Mouse (Mus musculus) lung, adult 2 months (tissue): ENCODE data around the gene Asb10.

Experiments used
- CTCF ChIP-seq: fragments of 200-500 bp; IDR thresholded peaks from 2 replicates; pipeline ENCODE4 v1.5.1; 2011; ENCODE audit warnings: mild to moderate bottlenecking, low read length, control low read depth; ENCODE audit not compliant: insufficient read depth
- POLR2A ChIP-seq: fragments of 200-500 bp; IDR thresholded peaks from 2 replicates; pipeline ENCODE4 v1.6.1; 2011; ENCODE audit warnings: low read depth, mild to moderate bottlenecking, control low read depth, low read length, borderline replicate concordance; ENCODE audit errors: extremely low read depth

DNA sequence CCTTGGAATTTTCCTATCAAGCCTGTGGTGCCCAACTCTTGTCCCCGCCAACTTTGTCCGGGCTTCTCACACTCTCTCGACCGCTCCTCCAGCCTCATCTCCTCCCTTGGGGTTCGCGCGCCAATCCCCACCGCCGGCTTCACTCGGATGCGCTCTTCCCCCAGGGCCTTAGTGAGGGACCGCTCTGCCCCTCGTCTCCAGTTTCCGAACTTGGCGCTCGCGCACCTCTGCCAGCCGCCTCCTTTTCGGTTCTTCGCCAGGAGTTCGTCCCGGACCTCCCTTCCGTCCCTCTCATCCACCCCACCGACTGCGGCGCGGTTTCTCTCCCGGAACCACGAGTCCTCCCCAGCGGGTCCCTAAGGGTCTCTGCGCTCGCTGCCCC lies 36.0 kb upstream of the Asb10 start:
- TF ChIP-seq CTCF (no peak), POLR2A (no peak)
